Mouse (Mus musculus) thymus, adult 2 months (tissue): ENCODE measurements at regions not wholly inside any gene's neighbourhood (a gene's known extent, or its start where the extent isn't known, plus 50 kb on each side); places are given as distances from the start of the nearest gene placed in this dataset.

Experiments
- CTCF ChIP-seq: fragments of 200-500 bp; IDR thresholded peaks from 2 replicates; pipeline ENCODE4 v1.5.1; 2012; ENCODE audit warnings: mild to moderate bottlenecking, control low read depth, low read length, moderate library complexity, borderline replicate concordance; ENCODE audit not compliant: control insufficient read depth, poor library complexity, insufficient read depth; ENCODE audit errors: extremely low read depth
- POLR2A ChIP-seq: fragments of 200-500 bp; IDR thresholded peaks from 2 replicates; pipeline ENCODE4 v1.6.1; 2012; ENCODE audit warnings: mild to moderate bottlenecking, low read length, control low read depth, moderate library complexity; ENCODE audit not compliant: control insufficient read depth, poor library complexity, insufficient read depth; ENCODE audit errors: extremely low read depth

- no peak for TF ChIP-seq CTCF
- no peak for TF ChIP-seq POLR2A
Observed at GRCm38 (mm10) chr7:88959332-88960124, 444.5 kb downstream of the Tmem135 start.
